Mouse (Mus musculus) thymus, postnatal 0 days (tissue): Measurements from ENCODE around the gene Sdk1. TPM values are rescaled to one million over a fixed set of nuclear protein-coding genes. Genes with fewer than 3 reads are reported as not detected.

ENCODE experiments used
- DNase-seq: peaks from one replicate; pipeline ENCODE4 v3.0.0-alpha.2; 2015; ENCODE audit warnings: low spot score
- polyA plus RNA-seq: library from polyadenylated mRNA; unstranded; fragments of >200 nt; fragmentation: Nextera tagmentation; extraction: Ambion mirVana; gene quantifications from 2 replicates; pipeline ENCODE4 v1.2.1, GENCODE M21; 2015

The Sdk1 gene
- polyA plus RNA-seq, 1 experiment from 2014 or later: 0.55 TPM

GRCm38 (mm10) chr5:141873751-141874150, 632.5 kb downstream of the Sdk1 start:
- no peak for DNase-seq

GRCm38 (mm10) chr5:141880661-141881060, 639.4 kb downstream of the Sdk1 start:
- no peak for DNase-seq

- no peak for DNase-seq
Measured at GRCm38 (mm10) chr5:141884111-141884647, 642.9 kb downstream of the Sdk1 start.

GRCm38 (mm10) chr5:141886006-141886405, 644.7 kb downstream of the Sdk1 start:
- DNase-seq: no peak

- no peak for DNase-seq
Measured at GRCm38 (mm10) chr5:141889766-141890165, 648.5 kb downstream of the Sdk1 start.

GRCm38 (mm10) chr5:141896402-141896801, 655.1 kb downstream of the Sdk1 start:
- no peak for DNase-seq

GRCm38 (mm10) chr5:141897481-141897880, 656.2 kb downstream of the Sdk1 start:
- DNase-seq: no peak

- no peak for DNase-seq
Measured at GRCm38 (mm10) chr5:141899751-141900150, 658.5 kb downstream of the Sdk1 start.

- no peak for DNase-seq
Measured at GRCm38 (mm10) chr5:141902544-141903250, 661.4 kb downstream of the Sdk1 start.

- no peak for DNase-seq
Measured at GRCm38 (mm10) chr5:141910444-141910843, 669.2 kb downstream of the Sdk1 start.

GRCm38 (mm10) chr5:141910886-141911285, 669.6 kb downstream of the Sdk1 start:
- DNase-seq: no peak

- DNase-seq: no peak
Measured at GRCm38 (mm10) chr5:141912881-141913280, 671.6 kb downstream of the Sdk1 start.

GRCm38 (mm10) chr5:141916954-141917353, 675.7 kb downstream of the Sdk1 start:
- DNase-seq: no peak

GRCm38 (mm10) chr5:141939000-141939399, 697.7 kb downstream of the Sdk1 start:
- DNase-seq: no peak

- no peak for DNase-seq
Measured at GRCm38 (mm10) chr5:141940636-141941035, 699.3 kb downstream of the Sdk1 start.

- no peak for DNase-seq
Measured at GRCm38 (mm10) chr5:141950791-141951190, 709.5 kb downstream of the Sdk1 start.

GRCm38 (mm10) chr5:141952270-141952669, 711.0 kb downstream of the Sdk1 start:
- no peak for DNase-seq

GRCm38 (mm10) chr5:141952708-141953490, 711.6 kb downstream of the Sdk1 start:
- no peak for DNase-seq

- DNase-seq: no peak
Measured at GRCm38 (mm10) chr5:141971071-141971470, 729.8 kb downstream of the Sdk1 start.

- no peak for DNase-seq
Measured at GRCm38 (mm10) chr5:141979511-141979910, 738.2 kb downstream of the Sdk1 start.

- no peak for DNase-seq
Measured at GRCm38 (mm10) chr5:141980746-141981145, 739.5 kb downstream of the Sdk1 start.

- no peak for DNase-seq
Measured at GRCm38 (mm10) chr5:141984322-141984721, 743.0 kb downstream of the Sdk1 start.
